Mouse (Mus musculus): ENCODE results near the gene Zfp644. TPM values are rescaled to one million over a fixed set of nuclear protein-coding genes. Genes with fewer than 3 reads are reported as not detected.

Zfp644 gene
- total RNA-seq, 2 experiments from 2014 or later, result 55.2 to 62.6 TPM

- no peak for DNase-seq
Measured at GRCm38 (mm10) chr5:106664910-106665309, 32.2 kb downstream of the Zfp644 start.

GRCm38 (mm10) chr5:106660867-106661266 lies 36.2 kb downstream of the Zfp644 start:
- DNase-seq, result no peak

- no peak for DNase-seq
Measured at GRCm38 (mm10) chr5:106652790-106653328, 44.2 kb downstream of the Zfp644 start.

GRCm38 (mm10) chr5:106652220-106652753 lies 44.8 kb downstream of the Zfp644 start:
- no peak for DNase-seq

GRCm38 (mm10) chr5:106649995-106650394 lies 47.1 kb downstream of the Zfp644 start:
- DNase-seq, result no peak

GRCm38 (mm10) chr5:106649441-106649840 lies 47.6 kb downstream of the Zfp644 start:
- DNase-seq, result no peak

GRCm38 (mm10) chr5:106643434-106643833 lies 53.7 kb downstream of the Zfp644 start:
- no peak for DNase-seq

- no peak for DNase-seq
Measured at GRCm38 (mm10) chr5:106641876-106642275, 55.2 kb downstream of the Zfp644 start.

- DNase-seq, result no peak
Measured at GRCm38 (mm10) chr5:106640235-106640809, 56.8 kb downstream of the Zfp644 start.

- DNase-seq, result no peak
Measured at GRCm38 (mm10) chr5:106639627-106640026, 57.5 kb downstream of the Zfp644 start.

GRCm38 (mm10) chr5:106636423-106636946 lies 60.6 kb downstream of the Zfp644 start:
- DNase-seq, result no peak

- no peak for DNase-seq
Measured at GRCm38 (mm10) chr5:106628369-106629149, 68.5 kb downstream of the Zfp644 start.

GRCm38 (mm10) chr5:106623337-106623736 lies 73.8 kb downstream of the Zfp644 start:
- DNase-seq, result no peak

- DNase-seq, result no peak
Measured at GRCm38 (mm10) chr5:106622193-106622592, 74.9 kb downstream of the Zfp644 start.

- no peak for DNase-seq
Measured at GRCm38 (mm10) chr5:106620446-106620845, 76.6 kb downstream of the Zfp644 start.

- DNase-seq, result no peak
Measured at GRCm38 (mm10) chr5:106615006-106615405, 82.1 kb downstream of the Zfp644 start.

GRCm38 (mm10) chr5:106614570-106614969 lies 82.5 kb downstream of the Zfp644 start:
- DNase-seq, result no peak

- DNase-seq, result no peak
Measured at GRCm38 (mm10) chr5:106612151-106612550, 84.9 kb downstream of the Zfp644 start.

- DNase-seq, result no peak
Measured at GRCm38 (mm10) chr5:106608798-106609197, 88.3 kb downstream of the Zfp644 start, which contains the start of gene Gm17304. Gm17304 (plus strand) TSS chr5:106609098.

GRCm38 (mm10) chr5:106607081-106607480 lies 90.0 kb downstream of the Zfp644 start:
- no peak for DNase-seq

GRCm38 (mm10) chr5:106605096-106605495 lies 92.0 kb downstream of the Zfp644 start:
- DNase-seq, result no peak

- DNase-seq, result no peak
Measured at GRCm38 (mm10) chr5:106604381-106604780, 92.7 kb downstream of the Zfp644 start.

GRCm38 (mm10) chr5:106599482-106599881 lies 97.6 kb downstream of the Zfp644 start:
- DNase-seq, result no peak

All from gastrocnemius, postnatal 10 days (tissue).